Mouse (Mus musculus): ENCODE data around the gene Sh3d21. TPM values are rescaled to one million over a fixed set of nuclear protein-coding genes. Genes with fewer than 3 reads are reported as not detected.
"Not testable (repeated sequence)": the region's sequence is repeated elsewhere in the genome, so short reads cannot be mapped to it uniquely, and the experiment has no call there.

Sh3d21 gene
- polyA plus RNA-seq, 1 experiment from 2014 or later = 1.3 TPM

DNA sequence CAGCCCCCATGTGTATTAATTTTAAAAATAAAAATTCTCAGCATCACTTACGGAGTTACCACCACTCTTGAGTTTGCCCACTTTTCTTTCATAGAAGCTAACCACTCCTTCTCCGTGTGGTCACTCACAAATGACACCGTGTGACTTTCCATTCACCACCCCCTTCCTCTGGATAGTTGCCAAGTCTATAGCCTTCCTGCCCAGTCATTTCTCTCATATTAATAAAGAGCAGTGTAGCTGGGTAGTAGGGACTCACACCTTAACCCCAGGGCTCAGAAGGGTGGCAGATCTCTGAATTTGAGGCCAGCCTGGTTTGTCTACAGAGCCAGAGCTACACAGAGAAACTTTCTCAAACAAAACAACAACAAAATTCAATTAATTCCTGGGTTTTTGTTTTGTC lies 34.2 kb upstream of the Sh3d21 start:
- Histone ChIP-seq H3K27me3 (no peaks in the 10 kb centered on the region), H3K36me3 (peaks cover 14% of the 10 kb centered on the region), H3K4me3 (no peak overlapping the region), H3K9ac (no peak overlapping the region), H3K9me3 (no peaks in the 10 kb centered on the region), H3K4me2 (no peak overlapping the region), H3K4me1 (replicated peaks) (peaks cover 37% of the 10 kb centered on the region), H3K27ac (no peak overlapping the region)
- no peak for ATAC-seq (ENCODE audit: low FRiP score)
- WGBS = 67% methylated on average over 3 of the region's 3 CpGs

- Histone ChIP-seq H3K9me3 (no peaks in the 10 kb centered on the region), H3K9ac (no peak overlapping the region), H3K4me2 (no peak overlapping the region), H3K36me3 (peaks cover 24% of the 10 kb centered on the region), H3K4me1 (replicated peaks) (peaks cover 20% of the 10 kb centered on the region), H3K27ac (no peak overlapping the region), H3K4me3 (no peak overlapping the region), H3K27me3 (no peaks in the 10 kb centered on the region)
- WGBS = 99% methylated on average over 4 of the region's 4 CpGs
- no peak for ATAC-seq (ENCODE audit: low FRiP score)
These were observed 31.6 kb upstream of the Sh3d21 start for GRCm38 (mm10) chr4:126194916-126195315.

DNA sequence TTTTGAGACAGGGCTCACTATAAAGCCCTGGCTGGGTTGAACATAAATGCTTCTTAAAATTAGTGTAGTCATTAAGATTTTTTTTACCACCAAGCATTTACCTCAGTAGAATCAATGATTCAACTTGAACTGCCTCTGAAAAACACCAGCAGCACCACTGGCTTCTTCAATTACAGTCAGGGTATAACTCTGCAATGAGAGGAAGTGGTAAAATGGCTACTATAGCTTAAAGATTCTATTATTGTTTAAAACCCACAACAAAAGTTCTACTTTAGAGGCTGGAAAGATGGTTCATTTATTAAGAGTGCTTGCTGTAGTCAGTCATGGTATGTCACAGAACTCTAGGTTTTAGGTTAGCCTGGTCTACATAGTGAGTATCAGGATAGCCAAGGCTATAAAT lies 30.9 kb upstream of the Sh3d21 start:
- Histone ChIP-seq H3K9ac (no peak overlapping the region), H3K9me3 (no peaks in the 10 kb centered on the region), H3K4me3 (no peak overlapping the region), H3K4me1 (replicated peaks) (peaks cover 14% of the 10 kb centered on the region), H3K4me2 (no peak overlapping the region), H3K27ac (no peak overlapping the region), H3K36me3 (peaks cover 24% of the 10 kb centered on the region), H3K27me3 (no peaks in the 10 kb centered on the region)
- no peak for ATAC-seq (ENCODE audit: low FRiP score)

GRCm38 (mm10) chr4:126190636-126191035 lies 27.3 kb upstream of the Sh3d21 start:
- H3K9me3 ChIP-seq = no peaks in the 10 kb centered on the region
- no peak overlapping the region for H3K27ac ChIP-seq
- no peak for ATAC-seq (ENCODE audit: low FRiP score)
- H3K4me2 ChIP-seq = no peak overlapping the region
- H3K9ac ChIP-seq = no peak overlapping the region
- 99% methylated on average over 2 of the region's 2 CpGs for WGBS
- no peaks in the 10 kb centered on the region for H3K27me3 ChIP-seq
- H3K36me3 ChIP-seq = peaks cover 28% of the 10 kb centered on the region
- H3K4me1 ChIP-seq (replicated peaks) = no peaks in the 10 kb centered on the region
- no peak overlapping the region for H3K4me3 ChIP-seq

DNA sequence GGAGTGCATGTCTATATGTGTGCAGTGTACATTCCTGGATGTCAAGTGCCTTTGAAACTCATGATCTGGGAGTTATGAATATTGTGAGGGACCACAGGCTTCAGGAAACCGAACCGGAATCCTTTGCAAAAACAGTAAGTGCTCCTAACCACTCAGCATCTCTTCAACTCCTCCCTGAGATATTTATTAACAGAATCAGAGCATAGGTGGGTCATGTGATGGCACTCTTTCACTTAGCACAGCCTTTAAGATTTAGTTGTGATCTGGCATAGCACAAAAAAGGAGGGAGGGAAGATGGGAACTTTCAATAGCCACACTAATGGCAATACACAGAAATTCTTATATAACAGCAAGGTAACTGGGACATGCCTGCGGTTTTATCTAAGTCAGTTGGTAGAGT lies 23.8 kb upstream of the Sh3d21 start:
- Histone ChIP-seq H3K4me3 (no peak overlapping the region), H3K9me3 (no peaks in the 10 kb centered on the region), H3K27me3 (no peaks in the 10 kb centered on the region), H3K9ac (no peak overlapping the region), H3K36me3 (peaks cover 21% of the 10 kb centered on the region), H3K27ac (no peak overlapping the region), H3K4me2 (no peak overlapping the region), H3K4me1 (replicated peaks) (no peaks in the 10 kb centered on the region)
- no peak for ATAC-seq (ENCODE audit: low FRiP score)
- WGBS = 98% methylated on average over 3 of the region's 3 CpGs

GRCm38 (mm10) chr4:126183034-126183433 lies 19.7 kb upstream of the Sh3d21 start:
- WGBS = 89% methylated on average over 5 of the region's 5 CpGs
- Histone ChIP-seq H3K36me3 (peaks cover 36% of the 10 kb centered on the region), H3K9ac (no peak overlapping the region), H3K9me3 (no peaks in the 10 kb centered on the region), H3K4me3 (no peak overlapping the region), H3K27me3 (no peaks in the 10 kb centered on the region), H3K4me2 (no peak overlapping the region), H3K4me1 (replicated peaks) (no peaks in the 10 kb centered on the region), H3K27ac (no peak overlapping the region)
- no peak for ATAC-seq (ENCODE audit: low FRiP score)

DNA sequence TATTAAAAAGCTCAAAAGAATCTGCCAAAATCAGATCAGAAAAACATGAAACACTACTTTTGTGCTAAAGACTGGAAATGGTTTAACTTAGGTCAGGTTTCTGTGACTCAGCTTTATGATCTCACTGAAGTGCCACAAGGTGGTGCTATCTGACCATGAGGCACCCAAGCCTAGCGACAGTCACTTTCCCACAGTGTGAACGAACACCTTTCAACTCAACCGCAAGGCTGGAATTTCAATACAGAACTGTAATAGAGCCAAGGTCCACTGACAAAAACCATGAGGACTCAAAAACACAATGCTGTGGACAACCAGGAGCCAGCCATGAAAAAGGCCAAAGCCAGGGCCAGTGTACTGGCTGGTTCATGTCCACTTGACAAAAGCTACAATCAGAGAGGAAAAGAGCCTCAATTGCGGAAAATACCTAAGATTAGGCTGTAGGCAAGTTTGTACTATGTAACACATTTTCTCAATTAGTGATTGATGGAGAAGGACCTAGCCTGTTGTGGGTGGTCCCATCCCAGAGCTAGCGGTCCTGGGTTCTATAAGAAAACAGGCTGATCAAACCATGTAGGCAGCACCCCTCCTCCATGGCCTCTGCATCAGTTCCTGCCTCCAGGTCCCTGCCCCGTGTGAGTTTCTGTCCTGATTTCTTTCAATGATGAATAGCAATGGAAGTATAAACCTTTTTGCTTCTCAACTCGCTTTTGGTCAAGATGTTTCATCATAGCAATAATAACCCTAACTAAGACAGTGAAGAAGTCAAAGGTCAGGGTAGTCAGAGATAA lies 18.1 kb upstream of the Sh3d21 start:
- no peak overlapping the region for H3K27ac ChIP-seq
- no peaks in the 10 kb centered on the region for H3K9me3 ChIP-seq
- H3K36me3 ChIP-seq = peaks cover 50% of the 10 kb centered on the region
- H3K4me2 ChIP-seq = no peak overlapping the region
- no peaks in the 10 kb centered on the region for H3K4me1 ChIP-seq (replicated peaks)
- WGBS = 65% methylated on average over 7 of the region's 7 CpGs
- no peak overlapping the region for H3K4me3 ChIP-seq
- no peaks in the 10 kb centered on the region for H3K27me3 ChIP-seq
- no peak overlapping the region for H3K9ac ChIP-seq
- no peak for ATAC-seq (ENCODE audit: low FRiP score)

- peaks cover 88% of the 10 kb centered on the region for H3K36me3 ChIP-seq
- not testable (repeated sequence) for ATAC-seq (ENCODE audit: low FRiP score); H3K9me3 ChIP-seq; H3K9ac ChIP-seq; H3K27me3 ChIP-seq; H3K4me2 ChIP-seq; H3K4me3 ChIP-seq; H3K27ac ChIP-seq; H3K4me1 ChIP-seq (replicated peaks)
- 87% methylated on average over 7 of the region's 7 CpGs for WGBS
These were observed 12.7 kb upstream of the Sh3d21 start for GRCm38 (mm10) chr4:126175980-126176379.

DNA sequence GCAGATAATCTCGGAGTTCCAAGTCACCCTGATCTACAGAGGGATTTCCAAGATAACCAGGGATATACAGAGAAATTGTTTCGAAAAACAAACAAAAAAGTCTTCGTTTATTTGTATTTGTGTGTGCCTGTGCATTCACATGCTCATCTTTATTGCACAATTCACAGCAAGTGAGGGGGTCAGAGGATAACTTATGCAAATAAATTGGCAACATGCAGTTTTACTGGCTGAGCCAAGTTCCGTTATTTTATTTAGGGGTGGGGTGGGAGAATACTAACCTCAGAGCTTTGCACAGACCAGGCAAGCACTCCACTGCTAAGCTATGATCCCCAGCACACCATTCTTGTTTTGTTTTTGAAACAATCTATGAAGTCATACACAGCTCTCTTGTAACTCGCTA lies 10.5 kb upstream of the Sh3d21 start:
- H3K4me3 ChIP-seq = no peak overlapping the region
- 96% methylated on average over 5 of the region's 5 CpGs for WGBS
- H3K9ac ChIP-seq = no peak overlapping the region
- no peaks in the 10 kb centered on the region for H3K9me3 ChIP-seq
- peaks cover 90% of the 10 kb centered on the region for H3K36me3 ChIP-seq
- no peak overlapping the region for H3K27ac ChIP-seq
- H3K4me1 ChIP-seq (replicated peaks) = no peaks in the 10 kb centered on the region
- no peak for ATAC-seq (ENCODE audit: low FRiP score)
- H3K27me3 ChIP-seq = no peaks in the 10 kb centered on the region
- no peak overlapping the region for H3K4me2 ChIP-seq

DNA sequence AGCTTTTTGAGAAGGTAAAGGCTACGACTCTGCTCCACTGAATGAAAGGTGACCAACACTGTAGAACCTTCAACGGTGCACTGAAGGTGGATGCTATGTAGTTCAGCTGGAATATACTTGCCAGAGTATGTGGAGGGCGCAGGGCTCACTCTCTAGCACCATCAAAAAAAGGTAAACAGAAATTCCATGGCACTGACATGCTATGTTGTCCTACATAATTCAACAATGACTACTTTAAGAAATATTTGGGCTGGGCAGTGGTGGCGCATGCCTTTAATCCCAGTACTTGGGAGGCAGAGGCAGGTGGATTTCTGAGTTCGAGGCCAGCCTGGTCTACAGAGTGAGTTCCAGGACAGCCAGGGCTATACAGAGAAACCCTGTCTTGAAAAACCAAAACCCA lies 7.4 kb upstream of the Sh3d21 start:
- not testable (repeated sequence) for H3K27ac ChIP-seq; H3K4me3 ChIP-seq; H3K4me2 ChIP-seq; H3K27me3 ChIP-seq; H3K4me1 ChIP-seq (replicated peaks); H3K9me3 ChIP-seq; ATAC-seq (ENCODE audit: low FRiP score); H3K9ac ChIP-seq
- H3K36me3 ChIP-seq = peaks cover 94% of the 10 kb centered on the region
- 97% methylated on average over 5 of the region's 5 CpGs for whole genome bisulfite sequencing

DNA sequence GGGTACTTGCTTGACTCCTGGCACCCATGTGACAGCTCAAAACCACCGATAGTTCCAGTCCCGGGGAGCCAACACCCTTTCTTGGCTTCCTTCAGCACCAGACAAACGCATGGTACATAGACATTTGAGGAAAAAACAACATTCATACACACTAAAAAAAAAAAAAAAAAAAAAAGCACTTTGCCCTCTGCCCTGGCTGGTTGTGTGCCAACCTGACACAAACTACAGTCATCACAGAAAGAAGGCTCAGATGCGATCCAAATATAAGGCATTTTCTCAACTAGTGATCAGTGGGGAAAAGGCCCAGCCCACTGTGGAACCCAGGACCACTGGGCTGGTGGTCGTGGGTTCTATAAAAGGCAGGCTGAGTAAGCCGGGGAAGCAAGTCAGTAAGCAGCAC lies 5.6 kb upstream of the Sh3d21 start:
- Histone ChIP-seq H3K27me3 (no peaks in the 10 kb centered on the region), H3K27ac (no peak overlapping the region), H3K9ac (no peak overlapping the region), H3K36me3 (peaks cover 81% of the 10 kb centered on the region), H3K9me3 (no peaks in the 10 kb centered on the region), H3K4me3 (no peak overlapping the region), H3K4me2 (no peak overlapping the region), H3K4me1 (replicated peaks) (no peaks in the 10 kb centered on the region)
- 92% methylated on average over 6 of the region's 6 CpGs for WGBS
- ATAC-seq (ENCODE audit: low FRiP score) = no peak

DNA sequence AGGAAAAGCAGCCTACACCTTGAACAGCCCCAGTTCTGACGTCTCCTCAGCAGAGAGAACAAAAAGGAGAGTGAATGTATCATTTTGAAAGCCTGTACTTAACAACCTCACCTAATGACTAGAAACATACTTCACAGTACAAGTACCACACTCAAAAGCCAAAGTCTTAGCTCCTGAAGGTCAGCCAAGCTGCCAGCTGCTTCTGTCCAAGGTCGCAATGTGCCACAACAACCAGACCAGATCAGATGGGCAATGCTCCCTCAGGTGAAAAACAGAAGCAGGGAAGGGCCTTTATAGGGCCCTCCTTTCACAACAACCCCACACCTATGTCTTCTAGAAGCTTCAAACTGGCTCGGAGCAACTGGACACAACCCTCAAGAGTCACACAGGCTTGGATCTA lies 2.8 kb upstream of the Sh3d21 start:
- peaks cover 56% of the 10 kb centered on the region for H3K36me3 ChIP-seq

GRCm38 (mm10) chr4:126165092-126165491 lies 1.8 kb upstream of the Sh3d21 start:
- WGBS = 73% methylated on average over 8 of the region's 10 CpGs

More for the DNA sequence above, 2.8 kb upstream of the Sh3d21 start:
- H3K27ac ChIP-seq = no peak overlapping the region
- H3K4me2 ChIP-seq = no peak overlapping the region
- no peak overlapping the region for H3K4me3 ChIP-seq
- no peak overlapping the region for H3K9ac ChIP-seq
- 89% methylated on average over 3 of the region's 3 CpGs for WGBS
- no peak for ATAC-seq (ENCODE audit: low FRiP score)
- H3K9me3 ChIP-seq = no peaks in the 10 kb centered on the region
- no peaks in the 10 kb centered on the region for H3K27me3 ChIP-seq
- peaks cover 14% of the 10 kb centered on the region for H3K4me1 ChIP-seq (replicated peaks)

More at GRCm38 (mm10) chr4:126165092-126165491, 1.8 kb upstream of the Sh3d21 start:
- not testable (repeated sequence) for H3K4me2 ChIP-seq; H3K4me3 ChIP-seq; H3K27ac ChIP-seq; H3K9ac ChIP-seq; H3K9me3 ChIP-seq; H3K27me3 ChIP-seq; ATAC-seq (ENCODE audit: low FRiP score)
- H3K36me3 ChIP-seq = peaks cover 48% of the 10 kb centered on the region
- H3K4me1 ChIP-seq (replicated peaks) = peaks cover 14% of the 10 kb centered on the region

All from hindbrain, embryonic 13.5 days (tissue).